Mouse (Mus musculus) hindbrain, embryonic 15.5 days (tissue): ENCODE results near the gene Grk6. TPM values are rescaled to one million over a fixed set of nuclear protein-coding genes. Genes with fewer than 3 reads are reported as not detected.
A peak's percentile ranks its signal among the peaks of the same experiment; 100 is the strongest.

Experiments used
- ATAC-seq: fragments of 200-750 bp; cut with Nextera tagmentation; 2 replicates; pipeline ENCODE4 v1.8.0; 2017; ENCODE audit warnings: low read depth, moderate number of reproducible peaks, moderate TSS enrichment; ENCODE audit not compliant: low FRiP score
- H3K27ac ChIP-seq: fragments of 300-500 bp; sonication (generic); replicated peaks from 2 replicates; pipeline ENCODE4 v1.5.1; 2015; ENCODE audit warnings: mild to moderate bottlenecking, inconsistent platforms
- H3K27me3 ChIP-seq: fragments of 300-500 bp; sonication (generic); 2 replicates; pipeline ENCODE4 v1.6.1; 2015; ENCODE audit warnings: control low read depth, inconsistent platforms
- H3K36me3 ChIP-seq: fragments of 300-500 bp; sonication (generic); 2 replicates; pipeline ENCODE4 v1.6.1; 2015; ENCODE audit warnings: control low read depth, inconsistent platforms
- H3K4me1 ChIP-seq: fragments of 300-500 bp; sonication (generic); replicated peaks from 2 replicates; pipeline ENCODE4 v1.6.1; 2015; ENCODE audit warnings: control low read depth, inconsistent platforms
- H3K4me2 ChIP-seq: fragments of 300-500 bp; sonication (generic); 2 replicates; pipeline ENCODE4 v1.6.1; 2015; ENCODE audit warnings: moderate library complexity, mild to moderate bottlenecking, inconsistent platforms
- H3K4me3 ChIP-seq: fragments of 300-500 bp; sonication (generic); 2 replicates; pipeline ENCODE4 v1.5.1; 2015; ENCODE audit warnings: mild to moderate bottlenecking, inconsistent platforms
- H3K9ac ChIP-seq: fragments of 300-500 bp; sonication (generic); 2 replicates; pipeline ENCODE4 v1.6.1; 2015; ENCODE audit warnings: inconsistent platforms
- H3K9me3 ChIP-seq: fragments of 300-500 bp; sonication (generic); 2 replicates; pipeline ENCODE4 v1.6.1; 2016; ENCODE audit warnings: control low read depth, inconsistent platforms
- WGBS: fragments of 180-500 bp; shearing (Covaris S2); methylation state at CpG from one replicate; pipeline ENCODE4 v1.1.7; 2015; 5-methylcytosine and 5-hydroxymethylcytosine counted together
- polyA plus RNA-seq: library from polyadenylated mRNA; unstranded; fragments of >200 nt; fragmentation: Nextera tagmentation; extraction: Ambion mirVana; gene quantifications from 2 replicates; pipeline ENCODE4 v1.2.1, GENCODE M21; 2015

The Grk6 gene
- polyA plus RNA-seq, 1 experiment from 2014 or later, result 40.7 TPM

DNA sequence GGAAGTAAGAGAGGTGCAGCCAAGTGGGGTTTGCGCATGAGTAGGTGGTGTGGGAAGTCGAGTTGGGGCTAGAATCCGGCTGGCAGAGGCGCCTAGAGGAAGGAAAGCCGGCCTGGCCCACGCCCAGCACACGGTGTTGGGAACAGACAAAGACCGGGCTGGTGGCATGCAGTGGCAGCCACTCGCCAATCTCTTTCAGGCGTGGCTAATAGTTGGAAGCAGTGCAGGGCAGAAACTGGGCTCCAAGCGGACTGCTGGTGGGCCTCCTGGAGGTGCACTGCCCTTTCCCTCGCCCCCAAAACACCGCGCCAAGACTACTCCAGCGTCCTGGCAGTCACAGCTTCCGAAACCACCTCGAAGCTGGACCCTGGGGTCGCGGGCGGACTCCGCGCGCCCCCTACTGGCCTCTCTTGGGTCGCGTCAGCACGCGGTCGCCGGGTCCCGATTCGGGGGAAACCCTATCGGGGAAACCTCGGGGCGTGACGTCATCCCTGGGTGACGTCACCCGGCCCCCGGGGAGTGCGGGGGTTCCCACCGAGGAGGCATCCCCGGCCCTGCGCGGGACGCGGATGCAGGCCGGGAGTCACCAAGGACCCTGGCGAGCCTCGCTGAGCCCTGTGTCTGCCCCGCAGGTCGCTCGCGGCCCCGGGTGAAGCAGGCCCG, 26.4 kb downstream of the Grk6 start:
- H3K9me3 ChIP-seq, result no peaks in the 10 kb centered on the region
- H3K36me3 ChIP-seq, result peaks cover 17% of the 10 kb centered on the region
- H3K4me2 ChIP-seq, result peak overlapping the region; percentile 98
- H3K4me3 ChIP-seq, result peak overlapping the region; percentile 45
- peaks cover 95% of the 10 kb centered on the region for H3K4me1 ChIP-seq
- H3K27me3 ChIP-seq, result no peaks in the 10 kb centered on the region
- peak overlapping the region; percentile 93 for H3K27ac ChIP-seq
- peak overlapping the region; percentile 66 for H3K9ac ChIP-seq
- ATAC-seq, result peak; percentile 71
- WGBS, result under 1% methylated on average over 54 of the region's 54 CpGs

DNA sequence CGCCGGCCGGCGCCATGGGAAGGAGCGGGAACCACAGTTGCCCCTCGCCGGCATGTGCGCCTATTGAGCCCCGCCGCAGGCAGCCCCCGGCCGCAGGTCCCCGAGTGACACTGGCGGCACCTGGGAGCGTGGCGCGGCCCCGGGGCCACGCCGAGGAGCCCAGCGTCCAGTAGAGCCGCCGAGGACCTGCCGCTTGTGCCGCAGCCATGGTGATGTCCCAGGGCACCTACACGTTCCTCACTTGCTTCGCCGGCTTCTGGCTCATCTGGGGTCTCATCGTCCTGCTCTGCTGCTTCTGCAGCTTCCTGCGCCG, 26.9 kb downstream of the Grk6 start:
- Histone ChIP-seq H3K36me3 (peaks cover 21% of the 10 kb centered on the region), H3K9ac (peak overlapping the region; percentile 66), H3K4me1 (peaks cover 90% of the 10 kb centered on the region), H3K27me3 (no peaks in the 10 kb centered on the region), H3K4me2 (peak overlapping the region; percentile 98), H3K27ac (peak overlapping the region; percentile 93), H3K9me3 (no peaks in the 10 kb centered on the region), H3K4me3 (peak overlapping the region; percentile 45)
- peak; percentile 8 for ATAC-seq
- 2% methylated on average over 26 of the region's 31 CpGs for WGBS

DNA sequence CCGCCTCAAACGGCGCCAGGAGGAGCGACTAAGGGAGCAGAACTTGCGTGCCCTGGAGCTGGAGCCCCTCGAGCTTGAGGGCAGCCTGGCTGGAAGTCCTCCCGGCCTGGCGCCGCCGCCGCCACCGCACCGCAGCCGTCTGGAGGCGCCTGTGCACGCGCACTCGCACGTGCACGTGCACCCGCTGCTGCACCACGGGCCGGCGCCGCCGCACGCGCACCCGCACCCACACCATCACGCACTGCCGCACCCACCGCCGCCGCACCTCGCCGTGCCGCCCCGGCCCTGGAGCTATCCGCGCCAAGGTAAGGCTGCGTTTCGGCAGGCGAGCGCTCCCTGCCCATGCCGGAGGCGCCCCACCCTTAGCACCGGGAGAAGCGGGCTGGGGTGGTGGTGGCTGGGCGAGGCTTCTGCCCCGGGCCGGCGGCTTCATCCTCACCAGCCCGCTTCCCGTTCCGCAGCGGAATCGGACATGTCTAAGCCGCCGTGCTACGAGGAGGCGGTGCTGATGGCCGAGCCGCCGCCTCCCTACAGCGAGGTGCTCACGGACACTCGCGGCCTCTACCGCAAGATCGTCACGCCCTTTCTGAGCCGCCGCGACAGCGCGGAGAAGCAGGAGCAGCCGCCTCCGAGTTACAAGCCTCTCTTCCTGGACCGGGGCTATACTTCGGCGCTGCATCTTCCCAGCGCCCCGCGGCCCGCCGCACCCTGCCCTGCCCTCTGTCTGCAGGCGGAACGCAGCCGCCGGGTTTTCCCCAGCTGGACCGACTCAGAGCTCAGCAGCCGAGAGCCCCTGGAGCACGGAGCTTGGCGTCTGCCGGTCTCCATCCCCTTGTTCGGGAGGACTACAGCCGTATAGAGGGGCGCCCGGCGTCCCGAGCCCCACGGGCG, 27.5 kb downstream of the Grk6 start:
- H3K4me3 ChIP-seq, result peak overlapping the region; percentile 45
- H3K27ac ChIP-seq, result peak overlapping the region; percentile 93
- peak; percentile 54 for ATAC-seq
- H3K4me1 ChIP-seq, result peaks cover 84% of the 10 kb centered on the region
- H3K9ac ChIP-seq, result peak overlapping the region; percentile 66
- H3K9me3 ChIP-seq, result no peaks in the 10 kb centered on the region
- peaks cover 27% of the 10 kb centered on the region for H3K36me3 ChIP-seq
- no peaks in the 10 kb centered on the region for H3K27me3 ChIP-seq
- peak overlapping the region; percentile 98 for H3K4me2 ChIP-seq
- WGBS, result under 1% methylated on average over 100 of the region's 103 CpGs

DNA sequence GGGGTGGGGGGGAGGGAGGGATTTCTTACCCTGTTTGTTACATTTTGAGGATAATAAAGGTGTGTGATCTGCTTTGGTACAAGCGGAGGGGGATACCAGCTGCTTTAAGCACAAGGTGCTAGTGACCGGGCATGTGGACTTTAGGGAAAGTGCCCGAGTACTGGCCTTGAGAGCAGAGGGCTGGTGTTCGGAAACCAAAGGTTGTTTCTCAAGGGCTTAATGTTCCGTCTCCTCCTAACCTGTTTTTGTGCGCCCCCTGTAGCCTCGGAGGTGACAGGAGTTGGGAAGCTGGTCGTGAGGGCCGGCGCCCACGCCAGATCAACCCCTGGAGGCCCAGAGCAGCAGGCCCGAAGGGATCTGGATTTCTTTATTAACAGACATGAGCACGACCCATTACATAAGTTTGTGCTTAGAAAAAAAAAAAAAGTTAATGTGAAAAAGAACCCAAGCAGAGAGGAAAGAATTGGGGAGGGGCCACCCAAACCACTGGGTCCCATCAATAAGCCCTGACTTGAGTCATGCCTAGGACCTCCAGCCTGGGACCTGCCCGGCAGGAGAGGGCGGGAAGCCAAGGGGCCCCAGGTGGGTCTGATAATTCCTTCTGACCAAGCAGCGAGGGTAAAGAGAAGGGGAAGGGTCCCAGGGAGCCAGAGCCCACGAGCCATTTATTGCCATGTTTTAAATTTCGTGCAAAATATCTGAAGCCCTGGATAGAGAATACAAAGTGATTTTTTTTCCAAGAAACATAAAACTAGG, 28.4 kb downstream of the Grk6 start:
- ATAC-seq, result no peak
- peaks cover 35% of the 10 kb centered on the region for H3K36me3 ChIP-seq
- no peaks in the 10 kb centered on the region for H3K27me3 ChIP-seq

DNA sequence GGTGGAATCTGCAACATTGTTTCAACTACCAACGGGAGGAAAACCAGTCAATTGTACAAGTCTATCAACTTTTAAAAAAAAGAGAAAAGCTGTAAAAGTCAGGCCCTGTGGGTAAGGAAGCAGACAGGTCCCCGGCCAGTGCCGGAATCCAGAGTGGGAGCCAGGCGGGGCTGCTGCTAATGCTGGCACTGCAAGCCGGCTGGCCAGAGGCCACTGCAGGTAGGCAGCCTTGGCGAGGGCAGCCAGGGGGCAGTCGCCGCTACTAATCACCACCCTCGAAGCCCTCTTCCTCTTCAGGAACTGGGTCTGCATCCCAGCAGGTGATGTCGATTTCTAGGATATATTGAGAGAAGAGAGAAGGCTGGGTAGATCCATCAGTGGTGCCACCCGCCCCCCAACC, 29.1 kb downstream of the Grk6 start:
- no peak for ATAC-seq
- H3K27ac ChIP-seq, result peak overlapping the region; percentile 93
- H3K9ac ChIP-seq, result no peak overlapping the region
- WGBS, result 45% methylated on average over 11 of the region's 11 CpGs
- H3K27me3 ChIP-seq, result no peaks in the 10 kb centered on the region
- no peaks in the 10 kb centered on the region for H3K9me3 ChIP-seq
- no peak overlapping the region for H3K4me3 ChIP-seq
- H3K4me2 ChIP-seq, result peak overlapping the region; percentile 98; the same call in 1 of the 2 replicates
- H3K4me1 ChIP-seq, result peaks cover 70% of the 10 kb centered on the region
- H3K36me3 ChIP-seq, result peaks cover 41% of the 10 kb centered on the region

More for the DNA sequence above, 28.4 kb downstream of the Grk6 start:
- H3K27ac ChIP-seq, result peak overlapping the region; percentile 93
- H3K4me3 ChIP-seq, result peak overlapping the region; percentile 45
- peak overlapping the region; percentile 98 for H3K4me2 ChIP-seq
- peaks cover 77% of the 10 kb centered on the region for H3K4me1 ChIP-seq
- H3K9me3 ChIP-seq, result no peaks in the 10 kb centered on the region
- 16% methylated on average over 18 of the region's 18 CpGs for WGBS
- H3K9ac ChIP-seq, result peak overlapping the region; percentile 66

DNA sequence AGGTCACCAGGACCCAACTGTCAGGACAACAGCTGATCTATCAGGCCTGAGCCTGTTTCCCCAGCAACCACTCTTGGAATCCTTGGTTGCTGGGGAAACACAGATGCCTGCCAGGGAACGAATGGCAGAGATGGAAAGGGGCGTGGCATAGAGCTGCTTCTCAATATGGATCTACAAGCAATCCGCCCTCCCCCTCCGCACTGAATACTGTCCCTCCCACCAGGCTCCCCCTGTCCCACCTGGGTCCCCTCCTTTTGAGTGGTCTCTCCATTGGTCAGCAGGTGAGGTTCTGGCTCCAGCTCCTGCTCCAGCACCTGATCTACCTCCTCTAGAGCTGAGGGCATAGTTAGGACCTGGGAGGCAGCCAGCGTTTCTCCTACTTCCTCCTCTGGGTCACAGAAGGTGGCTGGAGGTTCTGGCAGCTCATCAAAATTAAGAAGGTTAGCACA, 29.8 kb downstream of the Grk6 start:
- H3K36me3 ChIP-seq, result peaks cover 48% of the 10 kb centered on the region
- no peak overlapping the region for H3K4me3 ChIP-seq
- no peaks in the 10 kb centered on the region for H3K9me3 ChIP-seq
- WGBS, result 7% methylated on average over 5 of the region's 5 CpGs
- ATAC-seq, result no peak
- peak overlapping the region; percentile 7; the same call in 1 of the 2 replicates for H3K4me2 ChIP-seq
- H3K27me3 ChIP-seq, result no peaks in the 10 kb centered on the region
- H3K27ac ChIP-seq, result peak overlapping the region; percentile 93
- H3K4me1 ChIP-seq, result peaks cover 63% of the 10 kb centered on the region
- no peak overlapping the region for H3K9ac ChIP-seq

DNA sequence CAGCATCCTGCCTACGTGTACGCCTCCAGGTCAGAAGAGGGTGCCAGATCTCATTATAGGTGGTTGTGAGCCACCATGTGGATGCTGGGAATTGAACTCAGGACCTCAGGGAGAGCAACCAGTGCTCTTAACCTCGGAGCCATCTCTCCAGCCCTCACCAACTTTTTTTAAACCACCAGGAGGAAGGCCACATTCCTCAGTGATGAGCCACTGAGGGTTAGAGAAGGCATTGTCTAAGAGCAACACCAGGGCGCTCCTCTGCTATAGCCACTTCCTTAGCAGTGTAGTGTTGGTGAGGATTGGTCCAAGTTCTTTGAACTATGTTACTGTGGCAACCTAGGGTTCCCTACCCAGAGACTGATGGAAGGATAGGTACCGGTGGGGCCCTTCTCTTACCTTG, 30.9 kb downstream of the Grk6 start:
- Histone ChIP-seq H3K27me3 (no peaks in the 10 kb centered on the region), H3K9me3 (no peaks in the 10 kb centered on the region), H3K9ac (no peak overlapping the region), H3K4me3 (no peak overlapping the region), H3K27ac (0 out of 2 replicates have a peak overlapping the region, but pooled peaks have one; percentile 93), H3K4me1 (peaks cover 52% of the 10 kb centered on the region), H3K36me3 (peaks cover 58% of the 10 kb centered on the region), H3K4me2 (no peak overlapping the region)
- WGBS, result 85% methylated on average over 5 of the region's 5 CpGs
- no peak for ATAC-seq

DNA sequence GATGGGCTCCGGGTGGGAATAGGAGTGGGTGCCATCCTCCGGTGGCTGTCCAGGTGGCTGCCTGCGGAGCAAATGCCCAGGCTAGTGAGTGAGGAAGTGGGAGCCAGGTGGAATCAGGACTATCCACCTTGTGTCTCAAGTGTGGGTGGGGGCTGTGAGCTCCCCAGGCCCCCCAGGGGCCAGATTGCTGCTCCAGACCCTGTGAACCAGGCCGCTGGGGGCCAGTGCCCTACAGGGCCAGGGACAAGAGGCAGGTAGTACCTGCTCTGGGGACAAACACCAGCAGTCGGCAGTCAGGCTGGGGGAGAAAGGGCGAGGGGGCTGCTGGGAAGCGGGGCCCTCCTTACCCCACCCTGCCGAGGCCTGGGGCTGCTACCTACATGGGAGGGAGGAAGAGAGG, 31.4 kb downstream of the Grk6 start:
- Histone ChIP-seq H3K27me3 (no peaks in the 10 kb centered on the region), H3K4me3 (no peak overlapping the region), H3K36me3 (peaks cover 63% of the 10 kb centered on the region), H3K9ac (no peak overlapping the region), H3K4me1 (peaks cover 47% of the 10 kb centered on the region), H3K27ac (0 out of 2 replicates have a peak overlapping the region, but pooled peaks have one; percentile 93), H3K4me2 (no peak overlapping the region), H3K9me3 (no peaks in the 10 kb centered on the region)
- 88% methylated on average over 8 of the region's 8 CpGs for WGBS
- no peak for ATAC-seq

DNA sequence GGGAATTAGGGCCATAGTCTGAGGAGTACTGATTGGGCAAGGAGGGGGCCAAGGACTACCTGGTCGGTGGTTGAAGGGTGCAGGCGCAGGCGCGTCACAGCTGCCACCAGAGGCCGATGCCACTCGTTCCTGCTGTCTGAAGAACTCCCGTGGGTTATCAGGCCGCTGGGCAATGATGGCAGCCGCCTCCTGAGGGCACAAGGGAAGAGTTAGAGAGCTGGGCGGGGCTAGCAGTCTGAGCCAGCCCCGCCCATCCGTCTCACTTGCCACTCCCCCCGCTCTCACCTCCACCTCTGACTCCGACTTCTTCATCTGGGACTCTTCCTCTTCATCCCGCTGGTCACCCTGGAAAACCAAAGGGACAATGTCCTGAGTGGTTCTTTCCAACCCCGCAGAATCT, 32.6 kb downstream of the Grk6 start:
- Histone ChIP-seq H3K4me2 (no peak overlapping the region), H3K27ac (no peak overlapping the region), H3K9ac (no peak overlapping the region), H3K36me3 (peaks cover 74% of the 10 kb centered on the region), H3K9me3 (no peaks in the 10 kb centered on the region), H3K4me3 (no peak overlapping the region), H3K4me1 (peaks cover 41% of the 10 kb centered on the region), H3K27me3 (no peaks in the 10 kb centered on the region)
- ATAC-seq, result no peak
- 64% methylated on average over 16 of the region's 16 CpGs for WGBS

DNA sequence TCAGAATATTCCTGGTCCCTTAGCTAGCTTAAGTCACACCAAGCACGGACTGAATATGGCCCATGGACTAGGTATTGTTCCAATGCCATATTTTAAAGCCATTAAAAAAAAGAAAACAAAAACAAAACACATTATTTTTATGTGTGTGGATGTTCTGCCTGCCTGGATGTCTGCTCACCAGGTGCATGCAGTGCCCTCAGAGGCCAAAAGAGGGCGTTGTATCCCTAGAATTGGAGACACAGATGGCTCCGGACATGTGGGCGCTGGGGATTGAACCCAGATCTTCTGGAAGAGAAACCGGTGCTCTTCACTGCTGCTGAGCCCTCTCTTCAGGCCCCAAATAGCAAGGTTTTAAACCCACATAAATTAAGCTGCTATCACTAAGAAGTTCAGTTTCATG, 33.2 kb downstream of the Grk6 start:
- Histone ChIP-seq H3K27me3 (no peaks in the 10 kb centered on the region), H3K9ac (no peak overlapping the region), H3K27ac (no peak overlapping the region), H3K36me3 (peaks cover 77% of the 10 kb centered on the region), H3K4me3 (no peak overlapping the region), H3K9me3 (no peaks in the 10 kb centered on the region), H3K4me1 (peaks cover 41% of the 10 kb centered on the region), H3K4me2 (no peak overlapping the region)
- no peak for ATAC-seq
- 57% methylated on average over 5 of the region's 5 CpGs for WGBS

DNA sequence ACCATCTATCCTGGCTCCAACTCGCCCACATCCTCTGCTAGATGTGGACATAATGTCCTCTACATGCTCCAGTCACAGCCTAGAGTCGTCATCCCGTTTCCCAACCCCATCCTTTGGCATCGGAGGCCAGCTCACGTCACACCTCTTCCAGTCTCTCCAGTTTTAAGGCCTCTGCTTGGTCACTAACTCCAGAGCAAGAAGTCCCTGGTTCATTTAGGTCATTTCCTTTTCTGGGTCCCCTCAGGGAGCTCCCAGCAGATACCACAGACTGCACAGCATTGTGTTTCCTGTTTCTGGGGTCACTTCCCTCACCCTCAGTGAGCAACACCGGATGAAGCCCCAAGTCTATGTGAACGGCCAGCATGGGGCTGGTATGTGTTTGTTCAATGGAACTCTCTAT, 34.1 kb downstream of the Grk6 start:
- no peaks in the 10 kb centered on the region for H3K27me3 ChIP-seq
- H3K4me3 ChIP-seq, result no peak overlapping the region
- no peaks in the 10 kb centered on the region for H3K9me3 ChIP-seq
- WGBS, result 86% methylated on average over 7 of the region's 7 CpGs
- 0 out of 2 replicates have a peak overlapping the region, but pooled peaks have one; percentile 20 for H3K27ac ChIP-seq
- peaks cover 41% of the 10 kb centered on the region for H3K4me1 ChIP-seq
- H3K36me3 ChIP-seq, result peaks cover 77% of the 10 kb centered on the region
- no peak overlapping the region for H3K4me2 ChIP-seq
- no peak for ATAC-seq
- no peak overlapping the region for H3K9ac ChIP-seq

DNA sequence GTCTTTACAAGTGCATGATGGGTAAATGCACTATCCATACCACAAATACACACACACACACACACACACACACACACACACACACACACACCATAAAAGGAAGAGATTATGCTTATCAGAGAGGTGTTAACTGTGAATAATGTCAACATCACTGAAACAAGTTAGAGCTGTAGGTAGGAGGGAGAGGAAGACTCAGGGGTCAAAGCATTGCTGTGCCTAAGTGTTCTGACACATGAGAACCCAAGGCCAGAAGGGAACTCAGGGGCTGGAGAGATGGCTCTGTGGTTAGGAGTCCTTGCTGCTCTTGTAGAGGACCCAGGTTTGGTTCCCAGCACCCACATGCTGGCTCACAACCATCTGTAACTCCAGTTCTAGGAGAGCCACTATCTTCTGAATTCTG, 35.1 kb downstream of the Grk6 start:
- no peaks in the 10 kb centered on the region for H3K9me3 ChIP-seq
- H3K4me3 ChIP-seq, result no peak overlapping the region
- H3K27ac ChIP-seq, result no peak overlapping the region
- H3K36me3 ChIP-seq, result peaks cover 74% of the 10 kb centered on the region
- H3K27me3 ChIP-seq, result no peaks in the 10 kb centered on the region
- no peak overlapping the region for H3K4me2 ChIP-seq
- ATAC-seq, result no peak
- H3K9ac ChIP-seq, result no peak overlapping the region
- peaks cover 41% of the 10 kb centered on the region for H3K4me1 ChIP-seq
